Mouse (Mus musculus) forebrain, embryonic 11.5 days (tissue): ENCODE data around the gene Vmn1r57. TPM values are rescaled to one million over a fixed set of nuclear protein-coding genes. Genes with fewer than 3 reads are reported as not detected.
"Not testable (repeated sequence)": the region's sequence is repeated elsewhere in the genome, so short reads cannot be mapped to it uniquely, and the experiment has no call there.

ENCODE experiments used
- ATAC-seq: fragments of 200-750 bp; cut with Nextera tagmentation; replicated peaks from 2 replicates; pipeline ENCODE4 v1.8.0; 2017; ENCODE audit warnings: moderate TSS enrichment; ENCODE audit not compliant: low FRiP score
- DNase-seq: peaks from one replicate; pipeline ENCODE4 v3.0.0-alpha.2; 2017; ENCODE audit warnings: low spot score
- H3K27ac ChIP-seq: fragments of 300-500 bp; sonication (generic); 2 replicates; pipeline ENCODE4 v1.5.1; 2014; ENCODE audit warnings: low read depth, low read length
- H3K27me3 ChIP-seq: fragments of 300-500 bp; sonication (generic); 2 replicates; pipeline ENCODE4 v1.6.1; 2014; ENCODE audit warnings: mild to moderate bottlenecking, low read length, mixed read lengths; ENCODE audit not compliant: control insufficient read depth, insufficient read depth
- H3K36me3 ChIP-seq: fragments of 300-500 bp; sonication (generic); 2 replicates; pipeline ENCODE4 v1.6.1; 2014; ENCODE audit warnings: mild to moderate bottlenecking, low read length, moderate library complexity, mixed read lengths; ENCODE audit not compliant: control insufficient read depth, insufficient read depth
- H3K4me1 ChIP-seq: fragments of 300-500 bp; sonication (generic); replicated peaks from 2 replicates; pipeline ENCODE4 v1.6.1; 2014; ENCODE audit warnings: low read length, mixed read lengths; ENCODE audit not compliant: control insufficient read depth, insufficient read depth
- H3K4me2 ChIP-seq: fragments of 300-500 bp; sonication (generic); 2 replicates; pipeline ENCODE4 v1.6.1; 2014; ENCODE audit warnings: low read depth, mild to moderate bottlenecking, low read length, moderate library complexity, mixed read lengths; ENCODE audit not compliant: severe bottlenecking
- H3K4me3 ChIP-seq: fragments of 300-500 bp; sonication (generic); 2 replicates; pipeline ENCODE4 v1.5.1; 2014; ENCODE audit warnings: low read depth, low read length
- H3K9ac ChIP-seq: fragments of 300-500 bp; sonication (generic); 2 replicates; pipeline ENCODE4 v1.6.1; 2014; ENCODE audit warnings: low read length
- H3K9me3 ChIP-seq: fragments of 300-500 bp; sonication (generic); 2 replicates; pipeline ENCODE4 v1.6.1; 2016; ENCODE audit warnings: low read length, mixed read lengths; ENCODE audit not compliant: control insufficient read depth
- WGBS: fragments of 180-500 bp; shearing (Covaris S2); extraction: QIAGEN DNeasy Blood & Tissue Kit; methylation state at CpG from one replicate; pipeline ENCODE4 v1.1.7; 2014; 5-methylcytosine and 5-hydroxymethylcytosine counted together
- polyA plus RNA-seq: library from polyadenylated mRNA; unstranded; fragments of >200 nt; fragmentation: Nextera tagmentation; extraction: Ambion mirVana; gene quantifications from 2 replicates; pipeline ENCODE4 v1.2.1, GENCODE M21; 2014

Gene Vmn1r57
- polyA plus RNA-seq = not detected in 2 replicates

GRCm38 (mm10) chr7:5218193-5218592 lies at the start of gene Vmn1r57:
TSS of gene Vmn1r57 (plus strand) at chr7:5218493.
- H3K4me3 ChIP-seq, H3K4me2 ChIP-seq, ATAC-seq, H3K27ac ChIP-seq, H3K4me1 ChIP-seq, H3K27me3 ChIP-seq, H3K36me3 ChIP-seq, DNase-seq, H3K9ac ChIP-seq, H3K9me3 ChIP-seq: not testable (repeated sequence)
- 88% methylated on average over 1 of the region's 1 CpGs for WGBS

DNA sequence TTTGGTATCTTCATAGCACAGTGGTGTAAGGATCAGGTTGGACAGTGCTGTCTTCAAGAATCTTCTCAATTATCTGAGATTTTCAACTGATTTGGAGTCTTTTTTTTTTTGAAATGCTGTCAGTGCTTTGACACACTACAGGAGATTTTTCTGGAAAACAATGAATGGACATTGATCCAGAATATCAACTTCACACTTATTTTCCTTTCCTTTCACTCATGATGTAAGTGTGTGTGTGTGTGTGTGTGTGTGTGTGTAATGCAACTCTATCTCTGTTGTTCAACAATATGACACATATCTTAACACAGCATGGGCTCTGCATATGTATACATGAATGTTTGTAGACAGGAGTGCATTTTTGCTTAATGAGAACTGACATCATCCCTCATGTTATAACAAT lies 21.6 kb upstream of the Vmn1r57 start, which contains the start of gene Vmn1r56:
Gene Vmn1r56 (minus strand): TSS at position 101 of the 400 bp plus-strand sequence.
- not testable (repeated sequence) for H3K27ac ChIP-seq, ATAC-seq, H3K36me3 ChIP-seq, H3K9me3 ChIP-seq, H3K4me2 ChIP-seq, H3K4me1 ChIP-seq, H3K27me3 ChIP-seq, H3K4me3 ChIP-seq, DNase-seq, H3K9ac ChIP-seq

GRCm38 (mm10) chr7:5263051-5263450 lies 44.8 kb downstream of the Vmn1r57 start:
- DNase-seq (no peak), ATAC-seq (no peak)
- no peak overlapping the region for H3K4me2 ChIP-seq
- no peaks in the 10 kb centered on the region for H3K36me3 ChIP-seq
- no peaks in the 10 kb centered on the region for H3K27me3 ChIP-seq
- peaks cover 4% of the 10 kb centered on the region for H3K9me3 ChIP-seq
- H3K9ac ChIP-seq = no peak overlapping the region
- no peak overlapping the region for H3K4me3 ChIP-seq
- WGBS = 89% methylated on average over 3 of the region's 3 CpGs
- no peaks in the 10 kb centered on the region for H3K4me1 ChIP-seq
- H3K27ac ChIP-seq = no peak overlapping the region

Other genes with a start within 250 kb of the Vmn1r57 start
- gene Sbk3, start 247.3 kb upstream of the Vmn1r57 start, polyA plus RNA-seq = 0.12 TPM in 1 of 2 replicates, not detected in the other
- 58.5 and 60.0 TPM in 2 replicates for gene Zfp579, start 222.3 kb upstream of the Vmn1r57 start, polyA plus RNA-seq
- gene Zfp524, start 204.1 kb upstream of the Vmn1r57 start, polyA plus RNA-seq = 9.5 and 11.1 TPM in 2 replicates
- 67.0 and 68.3 TPM in 2 replicates for gene Fiz1, start 203.8 kb upstream of the Vmn1r57 start, polyA plus RNA-seq
- gene Gm44973, start 203.0 kb upstream of the Vmn1r57 start, polyA plus RNA-seq = 0.23 and 1.9 TPM in 2 replicates
- gene Zfp865, start 198.1 kb upstream of the Vmn1r57 start, polyA plus RNA-seq = 6.7 and 7.3 TPM in 2 replicates
- gene Ccdc106, start 197.9 kb upstream of the Vmn1r57 start, polyA plus RNA-seq = 7.2 and 7.8 TPM in 2 replicates
- gene 4632433K11Rik, start 184.4 kb upstream of the Vmn1r57 start, polyA plus RNA-seq = not detected in 2 replicates
- 3.9 and 4.8 TPM in 2 replicates for gene Zfp784, start 180.0 kb upstream of the Vmn1r57 start, polyA plus RNA-seq
- 44.6 and 51.4 TPM in 2 replicates for gene Zfp580, start 167.0 kb upstream of the Vmn1r57 start, polyA plus RNA-seq
- 222 and 236 TPM in 2 replicates for gene U2af2, start 156.3 kb upstream of the Vmn1r57 start, polyA plus RNA-seq
- gene Epn1, start 138.3 kb upstream of the Vmn1r57 start, polyA plus RNA-seq = 70.1 and 75.0 TPM in 2 replicates
- not detected in 2 replicates for gene Rfpl4, start 101.5 kb upstream of the Vmn1r57 start, polyA plus RNA-seq
- 0.19 and 0.27 TPM in 2 replicates for gene Rasl2-9, start 92.5 kb upstream of the Vmn1r57 start, polyA plus RNA-seq
- not detected in 2 replicates for gene Vmn1r55, start 68.8 kb upstream of the Vmn1r57 start, polyA plus RNA-seq
- gene Vmn1r56, start 21.7 kb upstream of the Vmn1r57 start, polyA plus RNA-seq = not detected in 2 replicates
- gene Gm5065, start 132.0 kb downstream of the Vmn1r57 start, polyA plus RNA-seq = not detected in 2 replicates
- gene Nlrp2, start 132.5 kb downstream of the Vmn1r57 start, polyA plus RNA-seq = not detected in 2 replicates
- not detected in 2 replicates for gene Vmn1r58, start 194.9 kb downstream of the Vmn1r57 start, polyA plus RNA-seq
- not detected in 2 replicates for gene Vmn1r59, start 238.3 kb downstream of the Vmn1r57 start, polyA plus RNA-seq